Comparison of ENCODE assay signal across 8 mouse cellular contexts in genomic region chr2:180042256-180042857, GRCm38 (mm10). TPM values are rescaled to one million over a fixed set of nuclear protein-coding genes. Genes with fewer than 3 reads are reported as not detected.
DNase-seq lines count a peak whose midpoint lies in the region; ATAC-seq and TF ChIP-seq lines count a peak whose summit lies in the region.

TSS of gene Psma7 (minus strand) at chr2:180042433.
TSS of gene Ss18l1 (plus strand) at chr2:180042509.

- H3K79me2 ChIP-seq in C2C12 (ENCODE audit: control insufficient read depth, insufficient read depth) = peaks cover 85% of the 10 kb centered on the region
- peaks cover 28% of the 10 kb centered on the region for H3K79me2 ChIP-seq in liver, adult 2 months (ENCODE audit: control insufficient read depth, insufficient read depth, low read length)

- H3K79me3 ChIP-seq in C2C12 (ENCODE audit: low read depth) = peaks cover 49% of the 10 kb centered on the region

- H3K9ac ChIP-seq in kidney, embryonic 15.5 days = peak within 1 kb of the TSS; percentile 84
- peak within 1 kb of the TSS; percentile 97 for H3K9ac ChIP-seq in liver, adult 2 months (ENCODE audit: low read depth, low read length)

- H3K4me1 ChIP-seq in embryonic fibroblast, embryonic 13.5 days (ENCODE audit: control insufficient read depth, insufficient read depth, low read length) = peaks cover 17% of the 10 kb centered on the region; the same call in 1 of the 2 replicates
- peaks cover 27% of the 10 kb centered on the region for H3K4me1 ChIP-seq in heart, embryonic 10.5 days
- H3K4me1 ChIP-seq in kidney, embryonic 15.5 days = peaks cover 41% of the 10 kb centered on the region
- H3K4me1 ChIP-seq in liver, adult 2 months (ENCODE audit: control insufficient read depth, insufficient read depth, low read length) = peaks cover 10% of the 10 kb centered on the region

- peaks cover 30% of the 10 kb centered on the region for H3K36me3 ChIP-seq in C2C12 (ENCODE audit: control insufficient read depth, insufficient read depth)
- peaks cover 23% of the 10 kb centered on the region for H3K36me3 ChIP-seq in heart, embryonic 10.5 days
- H3K36me3 ChIP-seq in kidney, embryonic 15.5 days = peaks cover 31% of the 10 kb centered on the region
- peaks cover 13% of the 10 kb centered on the region for H3K36me3 ChIP-seq in liver, adult 2 months (ENCODE audit: control insufficient read depth, insufficient read depth, low read length)

- DNase-seq in brain, adult 2 months (ENCODE audit: low read depth, low spot score) = peak; percentile 96
- DNase-seq in heart, embryonic 10.5 days (ENCODE audit: low spot score) = peak; percentile 95
- peak; percentile 64 for DNase-seq in liver, adult 2 months (ENCODE audit: extremely low read depth, low read depth, low spot score)
- peak; percentile 88 to 91 for DNase-seq in spleen, postnatal 36 days (ENCODE audit: low spot score in 2 of 2)

- no peaks in the 10 kb centered on the region for H3K9me3 ChIP-seq in heart, embryonic 10.5 days
- H3K9me3 ChIP-seq in kidney, embryonic 15.5 days (replicated peaks) = no peaks in the 10 kb centered on the region

- peak; percentile 94 for ATAC-seq in kidney, embryonic 15.5 days (replicated peaks; ENCODE audit: low FRiP score)
- ATAC-seq in monocyte, adult 5-6 weeks (replicated peaks; ENCODE audit: insufficient number of reproducible peaks, low FRiP score, low TSS enrichment, poor library complexity, severe bottlenecking) = peak; percentile 60

- under 1% methylated on average over 78 of the region's 78 CpGs for WGBS in heart, embryonic 10.5 days
- WGBS in kidney, embryonic 15.5 days = 0% methylated on average over 78 of the region's 78 CpGs
- WGBS in liver, adult 2 months = under 1% methylated on average over 78 of the region's 78 CpGs

- TF ChIP-seq POLR2A in embryonic fibroblast, embryonic 13.5 days (IDR thresholded peaks at IDR 0.05; ENCODE audit: low read depth, low read length) = peak; percentile 89; the same call in 1 of the 2 replicates
- TF ChIP-seq POLR2A in liver, adult 2 months (IDR thresholded peaks at IDR 0.05; ENCODE audit: extremely low read depth, insufficient read depth, low read length) = peak; percentile 91

- H3K4me2 ChIP-seq in kidney, embryonic 15.5 days = peak within 1 kb of the TSS; percentile 93

- peak within 1 kb of the TSS; percentile 94 for H3K4me3 ChIP-seq in C2C12 (ENCODE audit: insufficient read depth, poor library complexity, severe bottlenecking)
- H3K4me3 ChIP-seq in embryonic fibroblast, embryonic 13.5 days (ENCODE audit: insufficient read depth, low read length) = peak within 1 kb of the TSS; percentile 86
- peak within 1 kb of the TSS; percentile 97 for H3K4me3 ChIP-seq in heart, embryonic 10.5 days
- H3K4me3 ChIP-seq in kidney, embryonic 15.5 days (replicated peaks) = peak within 1 kb of the TSS; percentile 99
- H3K4me3 ChIP-seq in liver, adult 2 months (ENCODE audit: insufficient read depth, low read depth, low read length) = peak within 1 kb of the TSS; percentile 81

- H3ac ChIP-seq in C2C12 (ENCODE audit: control insufficient read depth, insufficient read length, low read depth) = peak within 1 kb of the TSS; percentile 88

- no peaks in the 10 kb centered on the region for H3K27me3 ChIP-seq in C2C12 (ENCODE audit: control insufficient read depth, insufficient read depth, insufficient read length)
- H3K27me3 ChIP-seq in heart, embryonic 10.5 days (ENCODE audit: insufficient read depth, poor library complexity, severe bottlenecking) = no peaks in the 10 kb centered on the region
- H3K27me3 ChIP-seq in kidney, embryonic 15.5 days = no peaks in the 10 kb centered on the region
- no peaks in the 10 kb centered on the region for H3K27me3 ChIP-seq in liver, adult 2 months (ENCODE audit: control insufficient read depth, insufficient read depth, low read length)

- TF ChIP-seq CTCF in C2C12 (IDR thresholded peaks at IDR 0.05; ENCODE audit: control insufficient read depth, insufficient read depth, insufficient read length) = no peak
- TF ChIP-seq CTCF in embryonic fibroblast, embryonic 13.5 days (IDR thresholded peaks at IDR 0.05; ENCODE audit: borderline replicate concordance, insufficient read depth, low read length) = no peak
- TF ChIP-seq CTCF in liver, adult 2 months (IDR thresholded peaks at IDR 0.05; ENCODE audit: low read depth, low read length) = no peak

- H3K27ac ChIP-seq in embryonic fibroblast, embryonic 13.5 days (ENCODE audit: insufficient read depth, low read length) = peak within 1 kb of the TSS; percentile 55
- H3K27ac ChIP-seq in heart, embryonic 10.5 days = peak within 1 kb of the TSS; percentile 96
- H3K27ac ChIP-seq in kidney, embryonic 15.5 days = peak within 1 kb of the TSS; percentile 97
- peak within 1 kb of the TSS; percentile 85 for H3K27ac ChIP-seq in liver, adult 2 months (replicated peaks; ENCODE audit: insufficient read depth, low read depth, low read length)

TF ChIP-seq in C2C12, 6 proteins besides CTCF, POLR2A, EP300 and RAD21:
- TF ChIP-seq MYOD1 (IDR thresholded peaks at IDR 0.05; ENCODE audit: control insufficient read depth, insufficient read length, low read depth) = no peak
- TF ChIP-seq MAX (IDR thresholded peaks at IDR 0.05) = no peak
- no peak for TF ChIP-seq CEBPB (IDR thresholded peaks at IDR 0.05; ENCODE audit: low read depth)
- TF ChIP-seq FOSL1 (IDR thresholded peaks at IDR 0.05; ENCODE audit: insufficient read depth, low read length, poor library complexity, severe bottlenecking) = no peak
- TF ChIP-seq USF1 (IDR thresholded peaks at IDR 0.05; ENCODE audit: low read depth) = no peak
- no peak for TF ChIP-seq MYOG (IDR thresholded peaks at IDR 0.05; ENCODE audit: control insufficient read depth, extremely low read depth, insufficient read length)

RNA-seq across cellular contexts. Expression of gene Psma7, which starts in this region (rescaled TPM):
- 559 TPM for polyA plus RNA-seq in C2C12 (2012; fragmentation: generic; extraction: Trizol)
- polyA plus RNA-seq in embryonic fibroblast, embryonic 13.5 days (2011; ENCODE audit: insufficient read length, low read depth, missing spikeins) = 163 and 173 TPM in 2 replicates
- polyA plus RNA-seq in heart, embryonic 10.5 days (2016; fragmentation: Nextera tagmentation; extraction: Ambion mirVana) = 567 and 701 TPM in 2 replicates
- polyA plus RNA-seq in kidney, embryonic 15.5 days (2015; fragmentation: Nextera tagmentation; extraction: Ambion mirVana) = 615 and 646 TPM in 2 replicates
- 191 and 199 TPM in 2 replicates for total RNA-seq in liver, adult 2 months (2014; rRNA removed)
- 155 and 160 TPM in 2 replicates for polyA plus RNA-seq in liver, adult 2 months (2012; rRNA removed)
- 280 to 356 TPM (median 293 TPM) in 3 replicates for total RNA-seq in monocyte, adult 5-6 weeks (2017)

RNA-seq across cellular contexts. Expression of gene Ss18l1, which starts in this region (rescaled TPM):
- polyA plus RNA-seq in C2C12 (2012; fragmentation: generic; extraction: Trizol) = 0.96 TPM
- polyA plus RNA-seq in embryonic fibroblast, embryonic 13.5 days (2011; ENCODE audit: insufficient read length, low read depth, missing spikeins) = 3.4 and 3.9 TPM in 2 replicates
- 3.5 and 4.4 TPM in 2 replicates for polyA plus RNA-seq in heart, embryonic 10.5 days (2016; fragmentation: Nextera tagmentation; extraction: Ambion mirVana)
- 6.3 and 6.4 TPM in 2 replicates for polyA plus RNA-seq in kidney, embryonic 15.5 days (2015; fragmentation: Nextera tagmentation; extraction: Ambion mirVana)
- total RNA-seq in liver, adult 2 months (2014; rRNA removed) = 2.0 and 2.3 TPM in 2 replicates
- polyA plus RNA-seq in liver, adult 2 months (2012; rRNA removed) = 3.8 and 4.6 TPM in 2 replicates
- 3.4 to 5.8 TPM (median 5.0 TPM) in 3 replicates for total RNA-seq in monocyte, adult 5-6 weeks (2017)

Comparison
In these comparisons a context has a peak if more than half of its experiments do, and no peak if none do; other contexts are left out.
1. Peak in every context shown above with its lines: DNase-seq, ATAC-seq, H3K4me3 ChIP-seq and H3K27ac ChIP-seq.